Mouse (Mus musculus): ENCODE measurements at regions not wholly inside any gene's neighbourhood (a gene's known extent, or its start where the extent isn't known, plus 50 kb on each side); places are given as distances from the start of the nearest gene placed in this dataset.

GRCm38 (mm10) chr1:154255971-154256370 lies 55.0 kb downstream of the Zfp648 start:
- no peak for DNase-seq

DNA sequence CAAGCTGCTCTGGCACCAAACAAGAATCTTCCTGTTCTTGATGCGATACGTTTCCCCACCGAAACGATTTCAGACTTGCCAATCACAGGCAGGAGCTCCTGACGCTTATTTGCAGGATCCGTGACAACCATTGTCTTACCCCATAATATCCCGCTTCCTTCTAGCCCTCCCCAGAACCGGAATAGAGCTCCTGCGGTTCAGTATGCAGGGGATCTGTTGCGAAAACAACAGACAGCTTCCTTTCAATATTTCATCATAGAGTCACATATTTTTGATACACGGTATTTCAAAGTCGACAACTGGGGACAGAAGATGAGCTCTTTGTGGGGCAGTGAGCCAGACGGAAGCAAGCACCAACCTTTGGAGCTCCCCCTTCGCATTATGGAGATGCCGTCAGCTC lies 55.8 kb downstream of the Zfp648 start:
- peak; percentile 14 to 18 for DNase-seq

- no peak for DNase-seq
Observed at GRCm38 (mm10) chr1:154258511-154258910, 57.5 kb downstream of the Zfp648 start.

GRCm38 (mm10) chr1:154260393-154260792 lies 59.4 kb downstream of the Zfp648 start:
- DNase-seq: no peak

DNA sequence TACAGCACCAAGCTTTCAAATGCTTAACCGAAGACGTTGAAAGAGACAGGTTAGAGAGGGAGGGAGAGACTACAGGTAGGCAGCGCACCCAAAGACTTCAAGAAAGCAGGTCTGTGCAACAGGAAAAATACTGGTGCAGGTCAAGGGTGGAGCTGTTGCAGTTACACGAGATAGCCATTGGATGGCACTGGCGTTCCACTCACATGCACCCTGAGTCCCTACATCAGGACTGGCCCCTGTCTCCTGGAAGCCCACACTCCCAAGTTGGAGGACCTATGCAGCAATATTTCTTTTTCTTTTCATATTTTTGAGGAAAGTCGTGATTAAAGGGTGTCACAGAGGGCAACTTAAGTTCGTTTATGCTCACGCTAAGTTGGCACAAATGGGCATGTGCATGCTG lies 80.5 kb downstream of the Zfp648 start:
- peak; percentile 66 to 74 for DNase-seq

GRCm38 (mm10) chr1:154286080-154286479 lies 85.1 kb downstream of the Zfp648 start:
- peak; percentile 22 to 62 for DNase-seq

DNA sequence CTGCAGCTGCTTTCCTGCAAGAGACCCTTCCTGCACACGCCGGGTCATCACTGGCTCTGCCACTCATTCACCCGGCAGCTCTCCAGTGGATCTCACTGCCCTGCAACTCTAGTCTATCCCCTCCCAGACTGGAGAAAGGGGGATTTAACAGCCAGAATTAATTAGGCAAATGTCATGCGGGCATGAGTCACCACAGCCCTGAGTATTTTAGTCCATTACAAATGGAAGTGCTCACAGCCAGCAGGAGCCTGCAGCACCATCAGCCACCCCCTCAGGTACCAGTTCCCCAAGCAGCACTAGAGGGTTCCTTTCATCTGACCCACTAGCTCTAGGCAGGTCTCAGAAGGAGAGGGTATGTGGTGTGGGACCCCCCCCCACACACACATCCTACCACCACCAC lies 91.7 kb downstream of the Zfp648 start:
- DNase-seq: peak in 1 of 2 experiments; percentile 25

DNA sequence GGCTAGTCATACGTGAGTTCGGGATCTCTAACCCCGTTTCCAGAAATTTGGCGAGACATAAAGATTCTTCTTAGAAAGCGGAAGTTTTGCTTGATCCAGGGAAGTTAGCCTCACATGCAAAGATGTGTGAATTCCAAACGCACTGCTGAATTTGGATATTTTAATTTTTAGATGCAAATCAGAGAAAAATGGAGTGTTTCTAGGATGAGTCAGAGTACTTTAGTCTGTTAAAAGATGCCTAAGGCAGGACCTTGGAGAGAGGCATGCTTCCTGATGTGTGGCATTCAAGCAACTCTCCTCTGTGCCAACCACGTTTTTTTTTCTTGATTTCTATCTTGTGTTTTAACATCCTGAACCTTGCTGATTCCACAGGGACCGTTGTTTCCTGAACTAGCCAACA lies 95.1 kb downstream of the Zfp648 start:
- no peak for DNase-seq

DNA sequence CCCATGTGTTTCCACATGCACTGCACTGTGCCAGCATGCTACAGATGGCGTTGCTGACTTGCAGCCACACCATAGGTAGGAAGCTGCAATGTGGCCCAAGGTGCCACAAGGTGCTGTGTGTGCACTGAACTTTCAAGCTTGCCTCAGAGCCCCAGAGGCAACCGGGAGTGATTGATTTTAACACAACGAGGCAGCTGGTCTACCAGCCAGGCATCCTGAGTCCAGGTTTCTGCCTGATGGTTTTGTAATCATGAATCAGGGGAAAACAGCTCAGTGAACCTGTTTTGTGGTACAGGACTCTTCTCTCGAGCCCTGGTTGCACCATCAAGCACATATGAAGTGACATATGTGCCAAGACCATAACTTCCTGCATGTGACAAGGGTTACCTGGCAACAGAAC lies 98.9 kb downstream of the Zfp648 start:
- peak; percentile 44 to 61 for DNase-seq

GRCm38 (mm10) chr1:154309650-154310049 lies 108.7 kb downstream of the Zfp648 start:
- no peak for DNase-seq

Measured in cerebellum, postnatal 25 days (tissue).